Mouse (Mus musculus): ENCODE data around the gene Rabl2.

The Rabl2 gene

DNA sequence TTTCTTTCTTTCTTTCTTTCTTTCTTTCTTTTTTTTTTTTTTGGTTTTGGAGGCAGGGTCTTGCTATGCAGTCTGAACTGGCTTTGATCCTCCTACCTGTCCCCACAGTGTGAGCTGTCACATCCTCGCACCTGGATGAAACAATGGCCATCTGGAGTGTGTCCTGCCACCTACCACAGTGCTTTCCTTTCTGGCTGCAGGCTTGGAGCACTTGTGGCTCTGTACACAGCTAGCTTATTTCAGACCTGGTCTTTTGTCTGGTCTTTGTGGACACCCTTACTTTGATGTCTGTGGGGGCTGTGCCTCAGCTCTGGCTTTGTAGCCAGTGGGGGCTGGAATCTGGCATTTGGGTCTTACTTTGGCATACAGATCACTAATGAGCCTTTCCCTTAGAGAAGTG lies 40.0 kb downstream of the Rabl2 start:
- DNase-seq (ENCODE audit: low spot score): no peak

DNA sequence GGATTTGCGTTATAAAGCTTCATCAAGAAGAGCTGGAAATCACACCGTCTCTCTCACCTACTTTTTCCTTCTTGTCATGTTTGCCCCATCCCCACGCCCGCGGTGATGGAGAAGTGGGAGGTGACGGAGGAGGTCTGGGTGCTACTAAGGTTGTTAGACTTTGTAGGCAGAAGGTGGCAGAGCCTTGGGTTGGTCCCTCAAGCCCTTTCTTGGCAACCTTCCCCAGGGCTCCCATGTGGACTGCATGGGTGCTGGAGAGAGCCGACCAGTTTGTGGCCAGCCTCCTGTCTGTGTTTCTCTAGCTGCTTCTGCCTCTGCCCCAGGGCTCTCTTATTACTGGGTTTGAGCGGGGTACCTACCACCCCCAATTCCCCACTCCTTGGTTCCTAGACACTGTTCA lies 41.2 kb downstream of the Rabl2 start:
- DNase-seq (ENCODE audit: low spot score): no peak

DNA sequence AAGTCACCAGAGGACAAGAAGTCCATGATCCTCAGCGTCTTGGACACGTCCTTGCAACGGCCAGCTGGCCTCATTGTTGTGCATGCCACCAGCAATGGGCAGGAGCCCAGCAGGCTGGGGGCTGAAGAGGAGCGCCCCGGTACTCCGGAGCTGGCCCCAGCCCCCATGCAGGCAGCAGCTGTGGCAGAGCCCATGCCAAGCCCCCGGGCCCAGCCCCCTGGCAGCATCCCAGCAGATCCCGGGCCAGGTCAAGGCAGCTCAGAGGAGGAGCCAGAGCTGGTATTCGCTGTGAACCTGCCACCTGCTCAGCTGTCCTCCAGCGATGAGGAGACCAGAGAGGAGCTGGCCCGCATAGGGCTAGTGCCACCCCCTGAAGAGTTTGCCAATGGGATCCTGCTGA lies 42.9 kb downstream of the Rabl2 start:
- no peak for DNase-seq (ENCODE audit: low spot score)

DNA sequence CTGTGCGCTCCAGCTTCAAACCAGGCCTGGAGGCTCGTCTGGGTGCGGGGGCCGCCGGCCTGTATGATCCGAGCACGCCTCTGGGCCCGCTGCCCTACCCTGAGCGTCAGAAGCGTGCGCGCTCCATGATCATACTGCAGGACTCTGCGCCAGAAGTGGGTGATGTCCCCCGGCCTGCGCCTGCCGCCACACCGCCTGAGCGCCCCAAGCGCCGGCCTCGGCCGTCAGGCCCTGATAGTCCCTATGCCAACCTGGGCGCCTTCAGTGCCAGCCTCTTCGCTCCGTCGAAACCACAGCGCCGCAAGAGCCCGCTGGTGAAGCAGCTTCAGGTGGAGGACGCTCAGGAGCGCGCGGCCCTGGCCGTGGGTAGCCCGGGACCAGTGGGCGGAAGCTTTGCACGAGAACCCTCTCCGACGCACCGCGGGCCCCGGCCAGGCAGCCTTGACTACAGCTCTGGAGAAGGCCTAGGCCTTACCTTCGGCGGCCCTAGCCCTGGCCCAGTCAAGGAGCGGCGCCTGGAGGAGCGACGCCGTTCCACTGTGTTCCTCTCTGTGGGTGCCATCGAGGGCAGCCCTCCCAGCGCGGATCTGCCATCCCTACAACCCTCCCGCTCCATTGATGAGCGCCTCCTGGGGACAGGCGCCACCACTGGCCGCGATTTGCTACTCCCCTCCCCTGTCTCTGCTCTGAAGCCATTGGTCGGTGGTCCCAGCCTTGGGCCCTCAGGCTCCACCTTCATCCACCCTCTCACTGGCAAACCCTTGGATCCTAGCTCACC lies 43.7 kb downstream of the Rabl2 start:
- no peak for DNase-seq (ENCODE audit: low spot score)

DNA sequence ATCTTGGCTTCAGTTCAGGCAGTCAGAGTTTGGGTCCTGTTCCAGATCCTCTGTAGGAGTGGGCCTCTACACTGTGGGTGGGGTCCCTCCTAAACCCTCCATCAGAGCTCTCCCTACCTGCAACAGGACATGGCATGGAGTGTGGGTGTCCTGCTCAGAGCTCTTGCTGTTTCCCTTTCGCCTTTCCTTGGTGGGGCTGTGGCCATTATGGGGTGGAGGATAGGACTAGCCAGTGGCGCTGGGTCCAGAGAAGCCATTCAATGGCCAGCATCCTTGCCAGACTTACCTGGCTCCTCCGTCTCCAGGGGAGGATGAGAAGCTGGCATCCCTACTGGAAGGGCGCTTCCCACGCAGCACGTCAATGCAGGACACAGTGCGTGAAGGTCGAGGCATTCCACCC lies 44.4 kb downstream of the Rabl2 start:
- no peak for DNase-seq (ENCODE audit: low spot score)

DNA sequence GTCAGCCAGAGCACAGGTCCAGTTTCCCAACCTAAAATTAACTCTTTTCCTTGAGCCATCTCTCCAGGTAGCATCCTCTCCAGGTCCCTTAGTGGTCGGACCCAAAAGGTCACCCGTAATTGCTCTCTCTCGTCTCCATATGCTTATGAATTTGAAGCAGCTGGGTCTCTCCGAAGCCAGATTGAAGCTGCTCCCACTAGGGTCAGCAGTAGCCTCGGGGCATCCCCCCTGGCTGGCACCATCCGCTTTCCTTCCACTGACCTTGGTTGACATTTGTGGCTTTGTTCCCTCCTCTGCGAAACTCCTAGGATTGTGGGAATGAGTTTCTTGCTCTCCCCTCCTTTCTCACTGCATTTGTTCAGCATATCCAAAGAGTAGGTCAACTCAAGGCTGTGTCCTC lies 47.6 kb downstream of the Rabl2 start:
- DNase-seq (ENCODE audit: low spot score): no peak

DNA sequence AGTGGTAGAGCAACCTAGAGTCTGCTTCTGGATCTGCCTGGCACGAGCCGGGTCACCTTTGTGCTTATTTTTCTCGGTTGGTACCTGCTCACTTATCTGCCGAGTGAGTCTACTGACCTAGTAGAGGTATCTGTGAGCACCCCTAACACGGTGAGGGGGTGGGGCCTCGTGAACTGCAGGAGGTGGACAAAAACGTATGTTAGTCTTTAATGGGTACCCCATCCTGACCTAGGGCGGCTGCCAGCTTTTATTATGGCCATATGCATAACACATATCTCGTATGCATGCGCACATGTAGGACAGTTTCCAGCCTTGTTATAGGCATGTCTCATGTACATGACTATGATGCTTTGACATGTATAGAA lies 57.9 kb downstream of the Rabl2 start:
- DNase-seq (ENCODE audit: low spot score): no peak

DNA sequence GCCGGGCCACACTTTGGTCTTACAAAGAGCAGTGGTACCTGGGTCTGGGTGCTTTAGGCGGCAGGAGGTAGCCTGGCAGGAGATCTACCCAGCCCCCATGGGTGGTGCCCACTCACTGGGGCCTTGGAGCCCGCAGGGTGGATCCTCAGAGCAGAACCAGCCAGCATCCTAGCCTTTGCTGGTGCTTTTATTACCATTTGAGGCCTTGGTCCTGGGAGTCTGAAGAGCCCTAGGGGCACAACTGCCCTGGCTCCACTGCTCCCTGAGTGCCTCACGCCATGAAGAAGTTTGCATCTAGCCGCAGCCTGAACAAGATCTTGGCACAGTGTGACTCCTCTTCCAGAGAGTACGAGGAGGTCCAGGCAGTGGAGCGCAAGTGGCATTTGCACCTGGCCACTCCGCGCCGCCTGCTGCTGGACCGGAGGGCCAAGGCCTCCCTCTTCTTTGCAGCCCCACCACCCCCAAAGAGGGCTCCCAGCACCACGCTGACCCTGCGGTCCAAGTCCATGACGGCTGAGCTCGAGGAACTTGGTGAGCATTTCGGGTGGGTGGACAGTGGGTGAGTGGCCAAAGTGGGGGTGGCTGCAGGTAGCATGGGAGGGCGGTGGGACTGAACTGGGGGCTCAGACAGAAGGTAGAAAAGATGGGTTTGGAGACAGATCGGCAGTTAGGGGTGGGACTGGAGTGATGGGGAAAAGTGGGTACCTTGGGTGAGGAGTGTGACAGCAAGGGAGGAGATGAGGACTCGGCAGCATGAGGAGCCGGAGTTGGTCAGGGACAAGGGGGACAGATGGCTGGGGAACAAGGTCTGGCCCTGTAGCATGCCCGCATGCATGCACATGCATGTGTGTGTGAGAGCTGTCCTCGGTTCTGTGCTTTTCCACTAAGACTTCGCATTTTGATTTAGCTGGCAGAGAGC lies 58.5 kb downstream of the Rabl2 start:
- DNase-seq (ENCODE audit: low spot score): no peak
